Mouse (Mus musculus) bone marrow macrophage, adult 2 months (primary cell): Measurements from ENCODE around the gene Hexim1.

Source experiments
- CTCF ChIP-seq: IDR thresholded peaks from 2 replicates; pipeline ENCODE4 v1.5.1; 2012; ENCODE audit warnings: low read depth, mild to moderate bottlenecking, low read length, moderate library complexity
- POLR2A ChIP-seq: IDR thresholded peaks from 2 replicates; pipeline ENCODE4 v1.6.1; 2012; ENCODE audit warnings: mild to moderate bottlenecking, low read depth, low read length, borderline replicate concordance

- TF ChIP-seq POLR2A (no peak), CTCF (no peak)
Measured at GRCm38 (mm10) chr11:103098531-103099190, 17.4 kb upstream of the Hexim1 start.
